Mouse (Mus musculus) cerebellum, adult 11-12 months (tissue): ENCODE measurements at regions not wholly inside any gene's neighbourhood (a gene's known extent, or its start where the extent isn't known, plus 50 kb on each side); places are given as distances from the start of the nearest gene placed in this dataset.
A peak's percentile ranks its signal among the peaks of the same experiment; 100 is the strongest.
"Not testable (repeated sequence)": the region's sequence is repeated elsewhere in the genome, so short reads cannot be mapped to it uniquely, and the experiment has no call there.

Experiments
- DNase-seq: peaks from one replicate; pipeline ENCODE4 v3.0.0; 2022

DNA sequence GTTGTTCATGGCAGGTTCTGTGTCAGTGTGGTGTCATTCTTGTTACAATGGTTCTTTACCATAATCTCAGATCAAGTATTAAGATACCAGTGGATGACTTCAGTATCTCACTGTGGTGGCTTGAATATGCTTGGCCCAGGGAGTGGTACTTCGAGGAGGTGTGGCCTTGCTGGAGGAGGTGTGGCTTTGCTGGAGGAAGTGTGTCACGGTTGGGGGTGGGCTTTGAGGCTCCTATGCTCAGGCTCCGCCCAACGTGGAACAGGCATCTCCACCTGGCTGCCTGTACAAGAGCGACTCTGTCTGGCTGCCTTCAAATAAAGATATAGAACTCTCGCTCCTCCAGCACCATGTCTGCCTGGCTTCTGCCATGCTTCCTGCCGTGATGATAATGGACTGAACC is 63.6 kb downstream of the Cd2 start:
- no peak for DNase-seq

GRCm38 (mm10) chr3:101219897-101220296 is 67.8 kb downstream of the Cd2 start:
- DNase-seq = no peak

DNA sequence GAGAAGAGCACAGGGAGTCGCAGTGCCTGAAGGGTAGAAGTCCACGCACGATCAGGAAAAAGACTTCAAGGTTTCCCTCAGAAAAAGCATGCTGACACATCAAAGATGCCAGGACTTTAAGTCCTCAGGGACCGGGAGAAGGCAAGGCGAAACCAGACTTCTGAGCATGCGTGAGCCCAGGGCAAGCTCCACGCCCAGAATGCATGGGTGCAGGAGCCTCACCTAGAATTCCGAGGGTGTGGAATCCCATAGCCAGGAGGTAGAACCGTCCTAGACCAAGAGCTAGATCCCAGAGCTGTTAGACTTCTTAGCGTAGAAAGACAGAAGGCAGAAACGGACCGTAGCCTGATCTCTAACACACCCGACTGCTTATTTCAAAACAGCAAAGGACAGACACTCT is 71.0 kb downstream of the Cd2 start:
- DNase-seq = no peak

- no peak for DNase-seq
Measured at GRCm38 (mm10) chr3:101213212-101213562, 74.6 kb downstream of the Cd2 start.

GRCm38 (mm10) chr3:101212403-101213211 is 75.1 kb downstream of the Cd2 start:
- peak; percentile 3 for DNase-seq

DNA sequence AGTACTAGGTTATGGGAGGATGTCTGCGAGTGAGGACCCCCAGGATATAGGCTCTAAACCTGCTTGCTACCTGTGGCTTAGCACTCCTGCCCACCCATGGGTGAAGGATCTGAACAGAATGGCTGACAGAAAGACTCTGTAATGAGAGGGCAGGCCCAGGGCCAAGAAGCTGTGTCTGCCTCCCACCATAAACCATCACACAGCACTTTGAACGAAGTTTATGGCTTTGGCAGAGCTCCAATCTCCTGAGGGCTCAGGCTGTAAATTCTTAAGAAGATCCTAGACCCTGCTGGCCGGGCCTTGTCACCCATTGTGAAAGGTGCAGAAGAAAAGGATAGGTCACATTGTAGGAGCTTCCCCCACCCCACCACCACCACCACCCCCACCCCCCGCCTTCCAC is 75.8 kb downstream of the Cd2 start:
- no peak for DNase-seq

DNA sequence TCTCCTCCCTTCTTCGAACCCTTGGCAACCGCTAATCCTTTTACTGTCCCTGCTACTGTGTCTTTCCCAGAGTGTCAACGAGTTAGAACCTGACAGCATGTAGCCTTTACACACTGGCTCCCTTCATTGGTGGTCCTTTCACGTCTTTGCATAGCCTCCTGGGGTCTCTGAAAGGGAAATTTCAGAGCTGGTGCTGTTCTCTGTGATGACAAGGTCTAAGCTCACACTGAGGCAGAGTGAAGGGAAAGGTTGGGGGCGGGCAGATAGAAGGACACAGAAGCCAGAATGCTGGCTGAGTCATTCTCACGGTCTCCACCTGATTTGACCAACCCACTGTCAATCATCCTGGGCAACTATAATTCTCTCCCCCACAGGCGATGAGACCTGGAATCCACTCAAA is 78.2 kb downstream of the Cd2 start:
- DNase-seq = no peak

DNA sequence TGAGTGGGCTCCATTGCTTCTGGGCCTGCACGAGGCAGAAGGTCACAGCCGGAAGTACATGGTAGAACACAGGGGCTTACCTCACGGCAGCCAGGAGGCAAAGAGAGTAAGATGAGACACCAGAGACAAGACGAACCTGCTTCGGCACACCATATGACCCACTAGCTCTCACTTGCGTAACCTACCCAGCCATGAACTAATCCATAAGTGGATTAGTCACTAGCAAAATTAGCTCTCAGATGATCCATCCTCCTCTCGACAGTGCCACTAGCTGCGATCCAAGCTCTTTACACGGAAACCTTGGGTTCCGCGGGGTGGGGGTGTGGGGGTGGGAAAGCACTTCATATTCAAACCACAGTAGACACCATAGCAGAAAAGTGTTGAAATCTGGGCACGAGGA is 79.0 kb downstream of the Cd2 start:
- DNase-seq = no peak

GRCm38 (mm10) chr3:101206172-101206571 is 81.6 kb downstream of the Cd2 start:
- not testable (repeated sequence) for DNase-seq

GRCm38 (mm10) chr3:101194725-101195124 is 84.6 kb upstream of the Ptgfrn start:
- no peak for DNase-seq

DNA sequence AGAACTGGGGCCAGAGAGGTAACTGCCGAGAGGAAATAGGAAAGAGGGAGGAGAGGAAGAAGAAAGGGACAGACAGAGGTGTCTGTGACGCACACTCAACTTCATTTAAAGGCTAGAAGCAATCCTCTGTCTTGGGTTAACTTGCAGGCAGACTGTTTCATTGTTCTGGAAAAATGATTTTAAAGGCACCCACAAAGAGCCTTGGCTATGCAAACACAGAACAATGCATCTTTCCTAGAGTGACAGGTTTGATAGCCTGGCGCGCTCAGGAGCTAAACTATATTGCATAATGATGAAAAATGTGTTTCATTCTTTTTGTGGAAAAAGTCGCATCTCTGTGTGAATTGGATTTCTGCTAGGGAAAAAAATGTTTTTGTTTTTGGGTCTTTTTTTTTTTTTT is 84.2 kb upstream of the Ptgfrn start:
- DNase-seq = no peak

GRCm38 (mm10) chr3:101191298-101191986 is 81.4 kb upstream of the Ptgfrn start:
- DNase-seq = no peak

- DNase-seq = no peak
Measured at GRCm38 (mm10) chr3:101181958-101182357, 71.9 kb upstream of the Ptgfrn start.

DNA sequence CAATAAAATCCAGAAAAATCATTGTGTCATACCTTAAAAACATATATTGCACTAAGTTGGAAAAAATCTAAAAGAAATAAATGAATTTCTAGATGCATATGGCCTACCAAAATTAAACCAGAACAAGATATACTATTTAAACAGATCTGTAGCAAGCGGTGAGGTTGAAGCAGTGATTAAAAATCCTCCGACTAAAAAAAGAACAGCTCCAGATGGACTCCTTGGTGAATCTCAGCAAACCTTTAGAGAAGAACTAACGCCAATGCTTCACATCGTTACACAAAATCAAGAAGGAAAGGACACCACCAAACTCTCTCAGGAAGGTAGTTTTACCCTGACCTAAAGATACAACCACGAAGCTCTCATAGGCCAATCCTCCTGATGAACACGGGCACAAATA is 63.9 kb upstream of the Ptgfrn start:
- no peak for DNase-seq

GRCm38 (mm10) chr3:101170037-101171019 is 60.2 kb upstream of the Ptgfrn start:
- DNase-seq = no peak

- DNase-seq = no peak
Measured at GRCm38 (mm10) chr3:101167026-101167425, 56.9 kb upstream of the Ptgfrn start.

DNA sequence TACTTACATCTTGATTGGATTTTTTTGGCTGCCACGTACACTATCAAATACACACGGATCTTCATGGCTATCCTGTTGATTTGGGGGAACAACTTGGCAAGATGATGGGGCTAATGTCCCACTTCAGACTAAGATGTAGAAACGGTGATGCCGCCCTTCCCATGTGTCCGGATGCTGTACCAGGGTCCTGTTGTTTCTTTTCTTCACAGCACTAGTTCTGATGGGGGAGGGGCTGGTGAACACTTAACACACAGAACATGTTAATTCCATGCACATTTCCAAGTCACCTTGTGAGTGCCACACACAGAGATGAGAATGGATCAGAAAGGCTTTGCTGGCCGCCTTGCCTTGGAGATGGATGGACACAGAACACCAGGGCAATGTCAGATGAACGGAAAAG is 56.5 kb upstream of the Ptgfrn start:
- no peak for DNase-seq

DNA sequence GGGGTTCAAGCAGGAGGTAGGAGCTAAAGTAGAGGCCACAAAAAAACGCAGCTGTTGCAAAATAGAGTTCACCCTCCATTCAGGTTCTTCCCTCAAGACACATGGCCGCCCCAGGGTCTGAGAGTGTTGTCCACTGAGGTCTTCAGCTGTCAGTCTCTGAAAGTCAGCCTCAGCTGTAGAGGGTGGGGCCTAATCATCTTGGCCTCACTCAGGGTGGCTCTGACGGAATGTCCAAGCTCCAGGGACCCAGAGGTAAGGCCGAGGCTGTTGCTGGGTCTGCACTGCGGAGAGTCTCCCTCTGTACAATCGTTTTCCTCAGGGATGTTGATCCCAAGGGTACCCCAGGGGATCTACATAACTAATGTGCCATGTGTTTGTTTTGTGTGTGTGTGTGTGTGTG is 55.2 kb upstream of the Ptgfrn start:
- no peak for DNase-seq

DNA sequence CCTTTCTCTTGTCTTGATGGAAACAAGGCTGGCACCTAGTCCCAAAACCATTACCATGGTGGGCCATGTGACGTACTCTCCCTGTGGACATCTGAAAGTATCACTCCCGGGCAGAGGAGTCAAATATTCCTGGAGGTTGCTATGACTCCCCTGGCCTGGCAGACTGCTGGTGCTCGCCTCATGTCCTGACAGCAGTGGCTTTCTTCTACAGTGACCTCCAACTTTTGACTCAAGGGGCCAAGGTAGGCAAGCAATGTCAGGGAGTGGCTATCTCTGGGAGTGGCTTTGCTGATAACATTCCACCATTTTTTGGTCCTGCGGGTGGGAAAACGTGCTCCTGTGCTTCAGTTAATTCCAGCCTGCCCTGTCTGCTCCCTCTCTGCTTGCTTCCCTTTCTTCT is 54.7 kb upstream of the Ptgfrn start:
- no peak for DNase-seq

DNA sequence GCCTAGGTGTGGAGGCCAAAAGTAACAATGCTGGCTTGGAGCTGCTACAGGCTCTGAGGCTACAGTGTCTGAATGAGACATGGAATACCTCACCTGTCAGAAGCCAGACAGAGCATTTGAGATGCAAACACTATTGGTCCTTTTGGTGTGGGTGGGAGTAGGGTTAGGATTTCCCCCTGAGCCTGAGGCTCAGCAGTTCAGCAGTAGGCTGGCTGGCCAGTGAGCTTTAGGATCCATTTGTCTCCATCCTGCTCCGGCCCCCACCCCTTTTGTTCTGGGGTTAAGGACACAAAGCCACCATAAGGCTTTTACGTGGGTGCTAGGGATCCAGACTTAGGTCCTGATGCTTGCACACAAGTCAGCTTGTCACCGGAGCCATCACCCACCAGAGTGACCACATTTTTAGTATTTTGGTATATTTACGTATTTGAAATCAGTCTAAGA is 53.9 kb upstream of the Ptgfrn start:
- DNase-seq = no peak

- DNase-seq = no peak
Measured at GRCm38 (mm10) chr3:101163160-101163990, 53.3 kb upstream of the Ptgfrn start.

GRCm38 (mm10) chr3:101162536-101163159 is 52.6 kb upstream of the Ptgfrn start:
- DNase-seq = no peak
